Mouse (Mus musculus): ENCODE measurements around the gene Dnmt1. TPM values are rescaled to one million over a fixed set of nuclear protein-coding genes. Genes with fewer than 3 reads are reported as not detected.

Dnmt1 gene
- polyA plus RNA-seq, 2 experiments: 43.1 to 55.9 TPM

- ATAC-seq (ENCODE audit: insufficient read depth) (no peak), DNase-seq (ENCODE audit: low read depth in 3 of 3, low spot score in 3 of 3) (no peak)
- H3K36me3 ChIP-seq (replicated peaks; ENCODE audit: control insufficient read depth, insufficient read depth, low read depth): no peaks in the 10 kb centered on the region
- no peak overlapping the region for H3K9ac ChIP-seq (replicated peaks)
- H3K9me3 ChIP-seq (ENCODE audit: control insufficient read depth, low read length): no peaks in the 10 kb centered on the region
- no peak overlapping the region for H3K27ac ChIP-seq
- H3K4me1 ChIP-seq (replicated peaks; ENCODE audit: control insufficient read depth in 2 of 2, insufficient read depth in 2 of 2, low read length in 1 of 2): peaks cover 3 to 29% of the 10 kb centered on the region in 2 experiments
- H3K4me3 ChIP-seq (ENCODE audit: insufficient read depth in 1 of 2, low read depth in 2 of 2, low read length in 2 of 2): no peak overlapping the region
- TF ChIP-seq CTCF (IDR thresholded peaks at IDR 0.05; ENCODE audit: low read depth) (no peak), EP300 (IDR thresholded peaks at IDR 0.05; ENCODE audit: low read depth) (no peak)
- no peak overlapping the region for H3K4me2 ChIP-seq (ENCODE audit: low read depth)
- no peaks in the 10 kb centered on the region for H3K27me3 ChIP-seq (ENCODE audit: control insufficient read depth, insufficient read depth, low read length)
- WGBS (ENCODE audit: insufficient replicate concordance): 54% methylated on average over 10 of the region's 10 CpGs
Measured at GRCm38 (mm10) chr9:20978409-20979095, 18.9 kb upstream of the Dnmt1 start.

GRCm38 (mm10) chr9:20976961-20977689, 17.4 kb upstream of the Dnmt1 start:
- 2% methylated on average over 4 of the region's 4 CpGs for WGBS (ENCODE audit: insufficient replicate concordance)
- H3K27ac ChIP-seq: no peak overlapping the region
- DNase-seq (ENCODE audit: low read depth in 3 of 3, low spot score in 3 of 3): no peak
- peak overlapping the region; percentile 73 to 77 for H3K4me3 ChIP-seq (ENCODE audit: insufficient read depth in 1 of 2, low read depth in 2 of 2, low read length in 2 of 2)
- no peak for TF ChIP-seq EP300 (IDR thresholded peaks at IDR 0.05; ENCODE audit: low read depth)
- TF ChIP-seq CTCF (IDR thresholded peaks at IDR 0.05; ENCODE audit: low read depth): 0 out of 2 replicates have a peak, but pooled peaks have one; percentile 14
- peak overlapping the region; percentile 90 for H3K4me2 ChIP-seq (ENCODE audit: low read depth)
- peak overlapping the region; percentile 63; the same call in 1 of the 2 replicates for H3K9ac ChIP-seq (replicated peaks)
- no peaks in the 10 kb centered on the region for H3K9me3 ChIP-seq (ENCODE audit: control insufficient read depth, low read length)
- H3K4me1 ChIP-seq (replicated peaks; ENCODE audit: control insufficient read depth in 2 of 2, insufficient read depth in 2 of 2, low read length in 1 of 2): peaks cover 3 to 28% of the 10 kb centered on the region in 2 experiments
- H3K27me3 ChIP-seq (ENCODE audit: control insufficient read depth, insufficient read depth, low read length): no peaks in the 10 kb centered on the region
- no peak for ATAC-seq (ENCODE audit: insufficient read depth)
- H3K36me3 ChIP-seq (replicated peaks; ENCODE audit: control insufficient read depth, insufficient read depth, low read depth): no peaks in the 10 kb centered on the region

GRCm38 (mm10) chr9:20976216-20976960, 16.7 kb upstream of the Dnmt1 start, which contains the start of gene S1pr2:
Gene S1pr2 (minus strand): TSS chr9:20976781.
- Histone ChIP-seq H3K9me3 (ENCODE audit: control insufficient read depth, low read length) (no peaks in the 10 kb centered on the region), H3K27ac (no peak within 1 kb of the TSS)
- WGBS (ENCODE audit: insufficient replicate concordance): under 1% methylated on average over 47 of the region's 47 CpGs

GRCm38 (mm10) chr9:20975431-20976215, 15.9 kb upstream of the Dnmt1 start:
- WGBS (ENCODE audit: insufficient replicate concordance): 1% methylated on average over 45 of the region's 45 CpGs
- ATAC-seq (ENCODE audit: insufficient read depth): peak; percentile 30; the same call in 1 of the 2 replicates
- no peak for DNase-seq (ENCODE audit: low read depth in 3 of 3, low spot score in 3 of 3)
- H3K27ac ChIP-seq: no peak overlapping the region
- H3K36me3 ChIP-seq (replicated peaks; ENCODE audit: control insufficient read depth, insufficient read depth, low read depth): no peaks in the 10 kb centered on the region
- H3K27me3 ChIP-seq (ENCODE audit: control insufficient read depth, insufficient read depth, low read length): no peaks in the 10 kb centered on the region
- no peaks in the 10 kb centered on the region for H3K9me3 ChIP-seq (ENCODE audit: control insufficient read depth, low read length)
- H3K9ac ChIP-seq (replicated peaks): peak overlapping the region; percentile 63
- peak overlapping the region; percentile 73 to 77 for H3K4me3 ChIP-seq (ENCODE audit: insufficient read depth in 1 of 2, low read depth in 2 of 2, low read length in 2 of 2)
- H3K4me2 ChIP-seq (ENCODE audit: low read depth): peak overlapping the region; percentile 90
- peaks cover 3 to 28% of the 10 kb centered on the region in 2 experiments for H3K4me1 ChIP-seq (replicated peaks; ENCODE audit: control insufficient read depth in 2 of 2, insufficient read depth in 2 of 2, low read length in 1 of 2)
- TF ChIP-seq CTCF (IDR thresholded peaks at IDR 0.05; ENCODE audit: low read depth) (no peak), EP300 (IDR thresholded peaks at IDR 0.05; ENCODE audit: low read depth) (no peak)

More at GRCm38 (mm10) chr9:20976216-20976960, 16.7 kb upstream of the Dnmt1 start, which contains the start of gene S1pr2:
- peak within 1 kb of the TSS; percentile 63 for H3K9ac ChIP-seq (replicated peaks)
- peak; percentile 45 to 50 (median 45) for DNase-seq (ENCODE audit: low read depth in 3 of 3, low spot score in 3 of 3)
- H3K4me1 ChIP-seq (replicated peaks; ENCODE audit: control insufficient read depth in 2 of 2, insufficient read depth in 2 of 2, low read length in 1 of 2): peaks cover 3 to 28% of the 10 kb centered on the region in 2 experiments
- H3K36me3 ChIP-seq (replicated peaks; ENCODE audit: control insufficient read depth, insufficient read depth, low read depth): no peaks in the 10 kb centered on the region
- no peak for TF ChIP-seq EP300 (IDR thresholded peaks at IDR 0.05; ENCODE audit: low read depth)
- ATAC-seq (ENCODE audit: insufficient read depth): peak; percentile 70
- no peaks in the 10 kb centered on the region for H3K27me3 ChIP-seq (ENCODE audit: control insufficient read depth, insufficient read depth, low read length)
- peak within 1 kb of the TSS; percentile 90 for H3K4me2 ChIP-seq (ENCODE audit: low read depth)
- H3K4me3 ChIP-seq (ENCODE audit: insufficient read depth in 1 of 2, low read depth in 2 of 2, low read length in 2 of 2): peak within 1 kb of the TSS; percentile 73 to 77
